Mouse (Mus musculus): ENCODE measurements at regions not wholly inside any gene's neighbourhood (a gene's known extent, or its start where the extent isn't known, plus 50 kb on each side); places are given as distances from the start of the nearest gene placed in this dataset.

DNA sequence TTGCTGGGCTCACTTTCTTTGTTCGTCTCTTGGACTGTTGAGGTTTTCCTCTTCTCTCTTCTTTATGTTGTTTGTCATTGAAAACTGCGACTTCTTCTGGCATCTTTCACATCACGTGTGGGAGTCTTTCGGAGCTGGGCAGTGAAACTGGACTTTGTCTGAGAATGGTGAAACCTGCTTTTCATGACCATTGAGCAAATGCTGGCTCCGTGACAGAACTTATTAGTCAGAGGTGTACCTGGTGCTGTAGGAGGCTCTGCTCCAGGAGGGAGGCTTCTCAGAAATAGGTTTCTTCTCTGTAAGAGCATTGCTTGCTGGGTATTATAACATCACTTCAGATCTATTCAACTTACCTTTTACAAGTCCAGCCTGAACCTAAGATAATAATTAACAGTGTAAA is 122.4 kb downstream of the Amer2 start:
- Histone ChIP-seq H3K27me3 (ENCODE audit: control insufficient read depth, insufficient read depth, low read length, poor library complexity, severe bottlenecking) (no peaks in the 10 kb centered on the region), H3K4me1 (ENCODE audit: control insufficient read depth, insufficient read depth, low read length) (no peaks in the 10 kb centered on the region), H3K27ac (ENCODE audit: insufficient read depth, low read length) (no peak overlapping the region), H3K4me3 (ENCODE audit: low read depth, low read length) (no peak overlapping the region), H3K9ac (ENCODE audit: low read depth, poor library complexity, severe bottlenecking) (no peak overlapping the region), H3K36me3 (ENCODE audit: control insufficient read depth, insufficient read depth, low read length, poor library complexity, severe bottlenecking) (no peaks in the 10 kb centered on the region), H3K9me3 (replicated peaks; ENCODE audit: control insufficient read depth, insufficient read depth, low read length, poor library complexity, severe bottlenecking) (no peaks in the 10 kb centered on the region)
- TF ChIP-seq POLR2A (IDR thresholded peaks at IDR 0.05; ENCODE audit: insufficient read depth, low read length) = no peak
- no peak for TF ChIP-seq EP300 (IDR thresholded peaks at IDR 0.05; ENCODE audit: insufficient read depth, low read depth, low read length)
- no peak for TF ChIP-seq CTCF (IDR thresholded peaks at IDR 0.05; ENCODE audit: low read depth, low read length)

DNA sequence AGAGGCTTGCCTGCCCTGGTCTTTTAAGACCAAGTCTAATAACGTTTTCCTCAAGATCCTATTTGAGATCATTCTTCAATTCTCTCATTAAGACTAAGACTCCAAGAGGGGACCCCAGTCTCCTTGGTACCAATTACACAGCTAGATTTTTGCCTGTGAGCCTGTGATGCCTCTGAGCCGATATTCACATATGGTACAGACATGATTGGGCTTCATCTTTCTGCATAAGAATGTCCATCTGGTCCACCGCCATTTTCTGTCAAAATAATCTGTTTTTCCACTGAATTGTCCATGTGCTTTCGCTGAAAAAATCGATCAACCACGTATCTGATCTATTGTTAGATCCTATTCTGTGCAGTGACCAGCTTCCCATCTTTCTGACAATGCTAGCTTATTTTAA is 129.5 kb downstream of the Amer2 start:
- Histone ChIP-seq H3K4me3 (ENCODE audit: low read depth, low read length) (no peak overlapping the region), H3K9ac (ENCODE audit: low read depth, poor library complexity, severe bottlenecking) (no peak overlapping the region), H3K9me3 (replicated peaks; ENCODE audit: control insufficient read depth, insufficient read depth, low read length, poor library complexity, severe bottlenecking) (no peaks in the 10 kb centered on the region), H3K36me3 (ENCODE audit: control insufficient read depth, insufficient read depth, low read length, poor library complexity, severe bottlenecking) (no peaks in the 10 kb centered on the region), H3K4me1 (ENCODE audit: control insufficient read depth, insufficient read depth, low read length) (no peaks in the 10 kb centered on the region), H3K27ac (ENCODE audit: insufficient read depth, low read length) (no peak overlapping the region), H3K27me3 (ENCODE audit: control insufficient read depth, insufficient read depth, low read length, poor library complexity, severe bottlenecking) (no peaks in the 10 kb centered on the region)
- TF ChIP-seq EP300 (IDR thresholded peaks at IDR 0.05; ENCODE audit: insufficient read depth, low read depth, low read length) (no peak), CTCF (IDR thresholded peaks at IDR 0.05; ENCODE audit: low read depth, low read length) (no peak)

DNA sequence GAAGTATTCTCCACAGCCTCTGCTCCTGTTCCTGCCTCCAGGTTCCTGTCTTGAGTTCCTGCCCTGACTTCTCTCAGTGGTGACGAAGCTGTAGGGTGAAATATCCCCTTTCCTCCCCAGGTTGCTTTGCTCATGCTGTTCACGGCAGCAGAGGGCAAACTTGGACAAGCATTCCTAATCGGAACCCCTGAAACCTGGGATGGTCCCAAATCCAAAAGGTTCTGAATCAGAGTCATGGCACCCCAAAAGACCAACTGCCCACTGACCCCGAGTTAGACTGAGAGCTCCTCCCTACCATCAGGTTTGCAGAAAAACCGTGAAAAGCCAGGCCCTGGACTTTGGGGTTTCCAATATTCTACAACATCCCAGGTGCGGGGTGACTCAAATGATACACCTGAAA is 128.7 kb upstream of the Spata13 start:
- no peaks in the 10 kb centered on the region for H3K27me3 ChIP-seq (ENCODE audit: control insufficient read depth, insufficient read depth, low read length, poor library complexity, severe bottlenecking)
- H3K9me3 ChIP-seq (replicated peaks; ENCODE audit: control insufficient read depth, insufficient read depth, low read length, poor library complexity, severe bottlenecking) = no peaks in the 10 kb centered on the region
- no peaks in the 10 kb centered on the region for H3K36me3 ChIP-seq (ENCODE audit: control insufficient read depth, insufficient read depth, low read length, poor library complexity, severe bottlenecking)
- H3K4me3 ChIP-seq (ENCODE audit: low read depth, low read length) = no peak overlapping the region
- TF ChIP-seq EP300 (IDR thresholded peaks at IDR 0.05; ENCODE audit: insufficient read depth, low read depth, low read length) (no peak), POLR2A (IDR thresholded peaks at IDR 0.05; ENCODE audit: insufficient read depth, low read length) (no peak), CTCF (IDR thresholded peaks at IDR 0.05; ENCODE audit: low read depth, low read length) (no peak)
- H3K9ac ChIP-seq (ENCODE audit: low read depth, poor library complexity, severe bottlenecking) = no peak overlapping the region
- H3K4me1 ChIP-seq (ENCODE audit: control insufficient read depth, insufficient read depth, low read length) = no peaks in the 10 kb centered on the region
- H3K27ac ChIP-seq (ENCODE audit: insufficient read depth, low read length) = no peak overlapping the region

DNA sequence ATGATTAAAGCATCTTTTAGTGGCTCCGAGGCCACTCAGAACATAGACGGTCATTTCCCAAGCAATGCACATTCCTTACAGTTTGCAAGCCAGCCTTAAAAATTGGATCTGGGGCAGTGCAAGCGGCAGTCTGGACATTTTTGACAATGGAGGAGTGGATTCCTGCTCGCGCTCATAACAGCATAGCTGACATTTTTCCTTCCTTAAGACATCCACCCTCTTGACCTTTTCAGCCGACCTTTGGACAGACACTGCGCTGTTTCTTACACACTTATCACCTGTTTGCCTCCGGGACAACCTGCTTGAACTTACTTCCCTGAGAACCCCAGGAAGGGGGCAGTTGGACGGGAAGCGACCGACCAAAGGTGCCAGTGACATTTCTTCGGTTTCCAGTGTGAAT is 127.5 kb upstream of the Spata13 start:
- H3K27me3 ChIP-seq (ENCODE audit: control insufficient read depth, insufficient read depth, low read length, poor library complexity, severe bottlenecking) = no peaks in the 10 kb centered on the region
- H3K36me3 ChIP-seq (ENCODE audit: control insufficient read depth, insufficient read depth, low read length, poor library complexity, severe bottlenecking) = no peaks in the 10 kb centered on the region
- TF ChIP-seq EP300 (IDR thresholded peaks at IDR 0.05; ENCODE audit: insufficient read depth, low read depth, low read length) (no peak), POLR2A (IDR thresholded peaks at IDR 0.05; ENCODE audit: insufficient read depth, low read length) (no peak), CTCF (IDR thresholded peaks at IDR 0.05; ENCODE audit: low read depth, low read length) (no peak)
- no peak overlapping the region for H3K27ac ChIP-seq (ENCODE audit: insufficient read depth, low read length)
- no peak overlapping the region for H3K9ac ChIP-seq (ENCODE audit: low read depth, poor library complexity, severe bottlenecking)
- no peaks in the 10 kb centered on the region for H3K9me3 ChIP-seq (replicated peaks; ENCODE audit: control insufficient read depth, insufficient read depth, low read length, poor library complexity, severe bottlenecking)
- no peaks in the 10 kb centered on the region for H3K4me1 ChIP-seq (ENCODE audit: control insufficient read depth, insufficient read depth, low read length)
- no peak overlapping the region for H3K4me3 ChIP-seq (ENCODE audit: low read depth, low read length)

DNA sequence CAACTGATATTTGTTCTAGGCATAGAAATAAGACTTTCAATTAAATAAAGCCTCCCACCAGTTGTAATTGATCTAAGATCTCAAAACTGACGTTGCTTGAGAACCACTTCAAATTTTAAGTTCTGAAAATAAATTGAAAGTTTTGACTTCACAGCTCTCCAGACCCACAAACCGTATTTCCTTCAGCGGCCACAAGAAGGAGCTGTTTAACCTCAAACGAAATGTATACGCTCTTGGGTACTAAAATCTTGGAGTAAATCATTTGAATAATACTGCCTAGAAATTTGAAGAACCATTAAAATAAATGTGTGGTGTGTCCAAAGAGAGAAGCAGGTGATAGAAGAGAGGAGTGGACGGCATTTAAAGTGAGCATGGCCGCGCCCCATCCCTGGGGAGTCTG is 120.2 kb upstream of the Spata13 start:
- H3K36me3 ChIP-seq (ENCODE audit: control insufficient read depth, insufficient read depth, low read length, poor library complexity, severe bottlenecking) = no peaks in the 10 kb centered on the region
- no peaks in the 10 kb centered on the region for H3K27me3 ChIP-seq (ENCODE audit: control insufficient read depth, insufficient read depth, low read length, poor library complexity, severe bottlenecking)
- H3K27ac ChIP-seq (ENCODE audit: insufficient read depth, low read length) = no peak overlapping the region
- H3K9me3 ChIP-seq (replicated peaks; ENCODE audit: control insufficient read depth, insufficient read depth, low read length, poor library complexity, severe bottlenecking) = no peaks in the 10 kb centered on the region
- peak; percentile 11 for TF ChIP-seq CTCF (IDR thresholded peaks at IDR 0.05; ENCODE audit: low read depth, low read length)
- TF ChIP-seq POLR2A (IDR thresholded peaks at IDR 0.05; ENCODE audit: insufficient read depth, low read length) = no peak
- H3K9ac ChIP-seq (ENCODE audit: low read depth, poor library complexity, severe bottlenecking) = no peak overlapping the region
- H3K4me3 ChIP-seq (ENCODE audit: low read depth, low read length) = no peak overlapping the region
- no peaks in the 10 kb centered on the region for H3K4me1 ChIP-seq (ENCODE audit: control insufficient read depth, insufficient read depth, low read length)

DNA sequence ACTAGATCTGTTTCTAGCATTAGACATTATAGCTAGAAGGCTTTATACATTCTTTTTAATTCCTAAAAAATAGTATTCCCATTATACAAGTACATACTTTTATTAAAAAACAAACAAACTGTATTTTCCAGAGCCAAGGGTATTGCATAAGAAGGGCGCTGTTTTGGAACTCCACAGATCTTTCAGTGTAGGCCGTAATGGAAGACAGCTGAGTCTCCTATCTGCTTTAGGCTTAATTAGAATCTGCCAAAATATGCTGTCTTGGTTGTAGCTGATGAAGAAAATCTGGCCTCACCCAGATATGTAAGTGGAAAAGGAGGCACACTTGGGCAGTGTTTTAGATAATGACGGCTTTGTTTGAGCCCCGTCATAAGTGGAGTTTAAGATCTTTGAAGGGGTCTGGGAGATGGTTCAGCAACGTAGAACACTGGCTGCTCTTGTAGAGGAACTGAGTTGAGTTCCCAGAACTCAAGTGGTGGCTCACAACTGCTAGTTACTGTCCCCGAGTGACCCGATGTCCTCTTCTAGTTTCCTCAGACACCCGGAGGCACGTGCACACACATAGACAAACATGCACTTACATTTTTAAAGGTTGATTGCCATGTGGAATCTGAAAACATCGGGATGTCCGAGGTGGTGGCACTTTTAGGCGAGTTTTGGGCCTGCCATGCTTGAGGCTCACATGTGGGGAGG is 118.6 kb upstream of the Spata13 start:
- TF ChIP-seq EP300 (IDR thresholded peaks at IDR 0.05; ENCODE audit: insufficient read depth, low read depth, low read length) = no peak
- no peak for TF ChIP-seq POLR2A (IDR thresholded peaks at IDR 0.05; ENCODE audit: insufficient read depth, low read length)
- TF ChIP-seq CTCF (IDR thresholded peaks at IDR 0.05; ENCODE audit: low read depth, low read length) = no peak
- H3K27me3 ChIP-seq (ENCODE audit: control insufficient read depth, insufficient read depth, low read length, poor library complexity, severe bottlenecking) = no peaks in the 10 kb centered on the region
- no peaks in the 10 kb centered on the region for H3K4me1 ChIP-seq (ENCODE audit: control insufficient read depth, insufficient read depth, low read length)

More for the DNA sequence above, 118.6 kb upstream of the Spata13 start:
- Histone ChIP-seq H3K27ac (ENCODE audit: insufficient read depth, low read length) (no peak overlapping the region), H3K9me3 (replicated peaks; ENCODE audit: control insufficient read depth, insufficient read depth, low read length, poor library complexity, severe bottlenecking) (no peaks in the 10 kb centered on the region), H3K9ac (ENCODE audit: low read depth, poor library complexity, severe bottlenecking) (no peak overlapping the region), H3K4me3 (ENCODE audit: low read depth, low read length) (no peak overlapping the region), H3K36me3 (ENCODE audit: control insufficient read depth, insufficient read depth, low read length, poor library complexity, severe bottlenecking) (no peaks in the 10 kb centered on the region)

Measured in ES-Bruce4 (cell line).